Mouse (Mus musculus) embryo, embryonic 9.5 days (tissue): ENCODE data around the gene Ralgapa2.

Source experiments
- DNase-seq: peaks from one replicate; pipeline ENCODE4 v3.0.0-alpha.2; 2017; ENCODE audit errors: extremely low spot score

Ralgapa2 gene

GRCm38 (mm10) chr2:146361076-146361475 lies 151.1 kb downstream of the Ralgapa2 start:
- no peak for DNase-seq

GRCm38 (mm10) chr2:146359676-146360075 lies 152.5 kb downstream of the Ralgapa2 start:
- DNase-seq = no peak

GRCm38 (mm10) chr2:146356524-146356923 lies 155.6 kb downstream of the Ralgapa2 start:
- no peak for DNase-seq

GRCm38 (mm10) chr2:146350230-146350629 lies 161.9 kb downstream of the Ralgapa2 start:
- no peak for DNase-seq

GRCm38 (mm10) chr2:146347942-146348341 lies 164.2 kb downstream of the Ralgapa2 start:
- DNase-seq = no peak

GRCm38 (mm10) chr2:146340090-146340489 lies 172.1 kb downstream of the Ralgapa2 start:
- no peak for DNase-seq

- no peak for DNase-seq
These were observed 174.6 kb downstream of the Ralgapa2 start for GRCm38 (mm10) chr2:146337540-146337939.

- no peak for DNase-seq
These were observed 180.2 kb downstream of the Ralgapa2 start for GRCm38 (mm10) chr2:146331894-146332476.

- DNase-seq = peak; percentile 17
These were observed 181.3 kb downstream of the Ralgapa2 start for GRCm38 (mm10) chr2:146330772-146331281.

- no peak for DNase-seq
These were observed 182.0 kb downstream of the Ralgapa2 start for GRCm38 (mm10) chr2:146330101-146330500.

- no peak for DNase-seq
These were observed 185.5 kb downstream of the Ralgapa2 start for GRCm38 (mm10) chr2:146326654-146327053.

- DNase-seq = peak; percentile 46
These were observed 187.0 kb downstream of the Ralgapa2 start for GRCm38 (mm10) chr2:146324907-146325715.

- DNase-seq = no peak
These were observed 187.8 kb downstream of the Ralgapa2 start for GRCm38 (mm10) chr2:146324140-146324906.

GRCm38 (mm10) chr2:146323528-146323927 lies 188.6 kb downstream of the Ralgapa2 start:
- DNase-seq = no peak

GRCm38 (mm10) chr2:146322770-146323169 lies 189.4 kb downstream of the Ralgapa2 start:
- no peak for DNase-seq

- DNase-seq = no peak
These were observed 190.1 kb downstream of the Ralgapa2 start for GRCm38 (mm10) chr2:146322019-146322418.

- DNase-seq = no peak
These were observed 191.5 kb downstream of the Ralgapa2 start for GRCm38 (mm10) chr2:146320666-146321065.

- DNase-seq = no peak
These were observed 197.4 kb downstream of the Ralgapa2 start for GRCm38 (mm10) chr2:146314751-146315150.

- no peak for DNase-seq
These were observed 198.3 kb downstream of the Ralgapa2 start for GRCm38 (mm10) chr2:146313811-146314210.

- DNase-seq = no peak
These were observed 201.4 kb downstream of the Ralgapa2 start for GRCm38 (mm10) chr2:146310760-146311159.

- DNase-seq = no peak
These were observed 201.9 kb downstream of the Ralgapa2 start for GRCm38 (mm10) chr2:146310291-146310690.

GRCm38 (mm10) chr2:146309413-146309812 lies 202.7 kb downstream of the Ralgapa2 start:
- DNase-seq = no peak
